Mouse (Mus musculus): ENCODE measurements at regions not wholly inside any gene's neighbourhood (a gene's known extent, or its start where the extent isn't known, plus 50 kb on each side); places are given as distances from the start of the nearest gene placed in this dataset.

GRCm38 (mm10) chr15:6059790-6060189 lies 239.8 kb upstream of the Dab2 start:
- dilution Hi-C loops (cut with MboI; ENCODE audit: extremely low pct_ligation_motif_present, extremely low pct_unique_long_range_greater_than_20kb, low sequenced_read_pairs) (no loop called here), in situ Hi-C loops (cut with MboI; ENCODE audit: low pct_ligation_motif_present, low pct_unique_long_range_greater_than_20kb, low sequenced_read_pairs) (no loop called here)
- H3K27me3 ChIP-seq (replicated peaks): no peaks in the 10 kb centered on the region
- H3K36me3 ChIP-seq (replicated peaks in 1 of 2; ENCODE audit: control insufficient read depth in 1 of 2, insufficient read depth in 1 of 2, low read length in 1 of 2): no peaks in the 10 kb centered on the region
- no peak for DNase-seq (ENCODE audit: extremely low read depth)
- H3K4me1 ChIP-seq (ENCODE audit: control insufficient read depth in 1 of 2, insufficient read depth in 2 of 2): no peaks in the 10 kb centered on the region
- H3K27ac ChIP-seq (ENCODE audit: insufficient read depth, low read depth): no peak overlapping the region
- TF ChIP-seq MAX (IDR thresholded peaks at IDR 0.05; ENCODE audit: low read length) (no peak), E2F4 (IDR thresholded peaks at IDR 0.05; ENCODE audit: insufficient replicate concordance, low read depth, low read length) (no peak), CHD1 (IDR thresholded peaks at IDR 0.05; ENCODE audit: low read depth, low read length) (no peak), ZKSCAN1 (IDR thresholded peaks at IDR 0.05; ENCODE audit: borderline replicate concordance, low read depth, low read length) (no peak), NELFE (IDR thresholded peaks at IDR 0.05; ENCODE audit: low read depth, low read length) (no peak), UBTF (IDR thresholded peaks at IDR 0.05; ENCODE audit: low read depth, low read length) (no peak), JUND (conservative IDR thresholded peaks at IDR 0.05; ENCODE audit: low read depth, low read length) (no peak), MAZ (IDR thresholded peaks at IDR 0.05; ENCODE audit: low read depth, low read length) (no peak), IRF4 (IDR thresholded peaks at IDR 0.05; ENCODE audit: low read depth, low read length) (no peak), POLR2AphosphoS2 (IDR thresholded peaks at IDR 0.05; ENCODE audit: low read depth, low read length) (no peak), USF1 (IDR thresholded peaks at IDR 0.05; ENCODE audit: low read depth, low read length) (no peak), POLR2A (IDR thresholded peaks at IDR 0.05; ENCODE audit: low read depth, low read length) (no peak), ZMIZ1 (IDR thresholded peaks at IDR 0.05; ENCODE audit: low read depth, low read length) (no peak), MAFK (IDR thresholded peaks at IDR 0.05; ENCODE audit: insufficient replicate concordance, low read length) (no peak), ZC3H11A (IDR thresholded peaks at IDR 0.05; ENCODE audit: low read depth, low read length) (no peak), GABPA (IDR thresholded peaks at IDR 0.05; ENCODE audit: insufficient replicate concordance, low read depth, low read length) (no peak), NRF1 (IDR thresholded peaks at IDR 0.05; ENCODE audit: low read depth, low read length) (no peak)
- no peak overlapping the region for H3K9ac ChIP-seq (ENCODE audit: insufficient read depth, low read depth)
- H3K79me2 ChIP-seq (replicated peaks; ENCODE audit: control insufficient read depth, extremely low read depth, insufficient read depth, poor library complexity, severe bottlenecking): no peaks in the 10 kb centered on the region
- no peak overlapping the region for H3K4me2 ChIP-seq (ENCODE audit: insufficient read depth, low read depth, poor library complexity, severe bottlenecking)
- no peak overlapping the region for H3K4me3 ChIP-seq (replicated peaks in 1 of 3; ENCODE audit: low read depth in 2 of 3, low read length in 2 of 3, poor library complexity in 1 of 3)
- H3K9me3 ChIP-seq (replicated peaks; ENCODE audit: low read length): no peaks in the 10 kb centered on the region

DNA sequence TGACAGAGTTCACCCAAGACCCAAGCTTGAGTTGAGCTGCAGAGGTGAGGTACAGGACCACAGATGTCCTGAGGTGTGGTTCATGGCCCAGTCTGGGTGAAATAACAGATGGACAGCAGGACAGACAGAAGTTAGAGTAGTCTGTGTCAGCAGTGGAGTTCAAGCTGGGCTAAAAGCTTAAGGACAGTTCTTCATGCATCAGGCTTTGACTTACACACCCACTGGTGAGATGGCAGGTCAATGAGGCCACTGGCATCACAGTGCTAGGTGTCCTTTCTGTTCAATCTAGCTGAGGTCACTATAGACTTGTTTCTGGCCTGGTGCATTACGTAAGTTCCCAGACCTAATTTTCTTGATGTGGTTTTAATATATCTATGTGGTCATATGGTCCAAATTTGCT lies 238.9 kb upstream of the Dab2 start:
- Histone ChIP-seq H3K79me2 (replicated peaks; ENCODE audit: control insufficient read depth, extremely low read depth, insufficient read depth, poor library complexity, severe bottlenecking) (no peaks in the 10 kb centered on the region), H3K27ac (ENCODE audit: insufficient read depth, low read depth) (no peak overlapping the region), H3K4me3 (replicated peaks in 1 of 3; ENCODE audit: low read depth in 2 of 3, low read length in 2 of 3, poor library complexity in 1 of 3) (no peak overlapping the region), H3K4me1 (ENCODE audit: control insufficient read depth in 1 of 2, insufficient read depth in 2 of 2) (no peaks in the 10 kb centered on the region), H3K9ac (ENCODE audit: insufficient read depth, low read depth) (no peak overlapping the region), H3K27me3 (replicated peaks) (no peaks in the 10 kb centered on the region), H3K36me3 (replicated peaks in 1 of 2; ENCODE audit: control insufficient read depth in 1 of 2, insufficient read depth in 1 of 2, low read length in 1 of 2) (no peaks in the 10 kb centered on the region), H3K4me2 (ENCODE audit: insufficient read depth, low read depth, poor library complexity, severe bottlenecking) (no peak overlapping the region), H3K9me3 (replicated peaks; ENCODE audit: low read length) (no peaks in the 10 kb centered on the region)
- TF ChIP-seq CTCF (conservative IDR thresholded peaks at IDR 0.05 in 1 of 2, IDR thresholded peaks at IDR 0.05 in 1 of 2; ENCODE audit: low read depth in 2 of 2, low read length in 2 of 2) (no peak), ETS1 (conservative IDR thresholded peaks at IDR 0.05; ENCODE audit: low read depth, low read length) (no peak), NRF1 (IDR thresholded peaks at IDR 0.05; ENCODE audit: low read depth, low read length) (no peak), PAX5 (IDR thresholded peaks at IDR 0.05; ENCODE audit: low read length) (no peak), BHLHE40 (IDR thresholded peaks at IDR 0.05; ENCODE audit: low read depth, low read length) (no peak), USF1 (IDR thresholded peaks at IDR 0.05; ENCODE audit: low read depth, low read length) (no peak), POLR2AphosphoS2 (IDR thresholded peaks at IDR 0.05; ENCODE audit: low read depth, low read length) (no peak), KAT2A (IDR thresholded peaks at IDR 0.05; ENCODE audit: insufficient replicate concordance, low read length) (no peak), EP300 (IDR thresholded peaks at IDR 0.05; ENCODE audit: low read length) (no peak), ZC3H11A (IDR thresholded peaks at IDR 0.05; ENCODE audit: low read depth, low read length) (no peak), JUND (conservative IDR thresholded peaks at IDR 0.05; ENCODE audit: low read depth, low read length) (no peak)
- no peak for DNase-seq (ENCODE audit: extremely low read depth)
- in situ Hi-C loops (cut with MboI; ENCODE audit: low pct_ligation_motif_present, low pct_unique_long_range_greater_than_20kb, low sequenced_read_pairs) (no loop called here), dilution Hi-C loops (cut with MboI; ENCODE audit: extremely low pct_ligation_motif_present, extremely low pct_unique_long_range_greater_than_20kb, low sequenced_read_pairs) (no loop called here)
